Mouse (Mus musculus): ENCODE data around the gene Ifngr2. TPM values are rescaled to one million over a fixed set of nuclear protein-coding genes. Genes with fewer than 3 reads are reported as not detected.

Gene Ifngr2
- polyA plus RNA-seq, 1 experiment from 2014 or later = 36.7 TPM

GRCm38 (mm10) chr16:91585617-91586016, 38.7 kb downstream of the Ifngr2 start:
- Histone ChIP-seq H3K4me1 (replicated peaks) (no peaks in the 10 kb centered on the region), H3K27me3 (ENCODE audit: insufficient read depth, poor library complexity, severe bottlenecking) (no peaks in the 10 kb centered on the region), H3K9me3 (no peaks in the 10 kb centered on the region), H3K27ac (no peak overlapping the region), H3K4me3 (no peak overlapping the region), H3K36me3 (peaks cover 39% of the 10 kb centered on the region)
- WGBS = 91% methylated on average over 5 of the region's 5 CpGs
- DNase-seq (ENCODE audit: low spot score) = no peak

- Histone ChIP-seq H3K27ac (no peak overlapping the region), H3K4me1 (replicated peaks) (no peaks in the 10 kb centered on the region), H3K9me3 (no peaks in the 10 kb centered on the region), H3K27me3 (ENCODE audit: insufficient read depth, poor library complexity, severe bottlenecking) (no peaks in the 10 kb centered on the region), H3K4me3 (no peak overlapping the region), H3K36me3 (peaks cover 33% of the 10 kb centered on the region)
- no peak for DNase-seq (ENCODE audit: low spot score)
- WGBS = 91% methylated on average over 6 of the region's 6 CpGs
Measured at GRCm38 (mm10) chr16:91586244-91586643, 39.4 kb downstream of the Ifngr2 start.

GRCm38 (mm10) chr16:91587730-91588453, 41.0 kb downstream of the Ifngr2 start:
- Histone ChIP-seq H3K27ac (no peak overlapping the region), H3K4me1 (replicated peaks) (peaks cover 9% of the 10 kb centered on the region; the same call in 1 of the 2 replicates), H3K27me3 (ENCODE audit: insufficient read depth, poor library complexity, severe bottlenecking) (no peaks in the 10 kb centered on the region), H3K9me3 (no peaks in the 10 kb centered on the region), H3K4me3 (no peak overlapping the region), H3K36me3 (peaks cover 37% of the 10 kb centered on the region)
- no peak for DNase-seq (ENCODE audit: low spot score)
- 63% methylated on average over 6 of the region's 6 CpGs for whole genome bisulfite sequencing

GRCm38 (mm10) chr16:91588703-91589102, 41.8 kb downstream of the Ifngr2 start:
- no peak for DNase-seq (ENCODE audit: low spot score)
- no peaks in the 10 kb centered on the region for H3K27me3 ChIP-seq (ENCODE audit: insufficient read depth, poor library complexity, severe bottlenecking)

GRCm38 (mm10) chr16:91592162-91592561, 45.3 kb downstream of the Ifngr2 start:
- H3K4me1 ChIP-seq (replicated peaks) = peaks cover 18% of the 10 kb centered on the region
- H3K27ac ChIP-seq = 0 out of 2 replicates have a peak overlapping the region, but pooled peaks have one; percentile 41
- peaks cover 17% of the 10 kb centered on the region; the same call in 1 of the 2 replicates for H3K27me3 ChIP-seq (ENCODE audit: insufficient read depth, poor library complexity, severe bottlenecking)
- no peaks in the 10 kb centered on the region for H3K9me3 ChIP-seq
- WGBS = 74% methylated on average over 8 of the region's 8 CpGs
- H3K4me3 ChIP-seq = no peak overlapping the region
- H3K36me3 ChIP-seq = peaks cover 15% of the 10 kb centered on the region
- DNase-seq (ENCODE audit: low spot score) = no peak

More at GRCm38 (mm10) chr16:91588703-91589102, 41.8 kb downstream of the Ifngr2 start:
- Histone ChIP-seq H3K4me1 (replicated peaks) (peaks cover 9% of the 10 kb centered on the region; the same call in 1 of the 2 replicates), H3K27ac (no peak overlapping the region), H3K4me3 (no peak overlapping the region), H3K36me3 (peaks cover 36% of the 10 kb centered on the region), H3K9me3 (no peaks in the 10 kb centered on the region)
- WGBS = 87% methylated on average over 3 of the region's 3 CpGs

GRCm38 (mm10) chr16:91593262-91593661, 46.4 kb downstream of the Ifngr2 start:
- Histone ChIP-seq H3K4me1 (replicated peaks) (peaks cover 21% of the 10 kb centered on the region), H3K4me3 (no peak overlapping the region), H3K9me3 (no peaks in the 10 kb centered on the region), H3K36me3 (peaks cover 15% of the 10 kb centered on the region), H3K27me3 (ENCODE audit: insufficient read depth, poor library complexity, severe bottlenecking) (peaks cover 21% of the 10 kb centered on the region), H3K27ac (no peak overlapping the region)
- DNase-seq (ENCODE audit: low spot score) = no peak
- WGBS = 81% methylated on average over 3 of the region's 3 CpGs

GRCm38 (mm10) chr16:91595076-91595475, 48.2 kb downstream of the Ifngr2 start:
- WGBS = 85% methylated on average over 6 of the region's 6 CpGs
- Histone ChIP-seq H3K36me3 (peaks cover 15% of the 10 kb centered on the region), H3K9me3 (no peaks in the 10 kb centered on the region), H3K27ac (no peak overlapping the region), H3K27me3 (ENCODE audit: insufficient read depth, poor library complexity, severe bottlenecking) (peaks cover 36% of the 10 kb centered on the region), H3K4me1 (replicated peaks) (peaks cover 21% of the 10 kb centered on the region), H3K4me3 (no peak overlapping the region)
- DNase-seq (ENCODE audit: low spot score) = no peak

GRCm38 (mm10) chr16:91596397-91596778, 49.5 kb downstream of the Ifngr2 start:
- Histone ChIP-seq H3K27me3 (ENCODE audit: insufficient read depth, poor library complexity, severe bottlenecking) (peaks cover 39% of the 10 kb centered on the region), H3K4me3 (peak overlapping the region; percentile 80), H3K4me1 (replicated peaks) (peaks cover 21% of the 10 kb centered on the region), H3K9me3 (no peaks in the 10 kb centered on the region), H3K36me3 (peaks cover 15% of the 10 kb centered on the region), H3K27ac (no peak overlapping the region)
- WGBS = 25% methylated on average over 9 of the region's 9 CpGs
- no peak for DNase-seq (ENCODE audit: low spot score)

GRCm38 (mm10) chr16:91596779-91597671, 50.2 kb downstream of the Ifngr2 start:
- H3K27me3 ChIP-seq (ENCODE audit: insufficient read depth, poor library complexity, severe bottlenecking) = peaks cover 39% of the 10 kb centered on the region
- peaks cover 11% of the 10 kb centered on the region for H3K36me3 ChIP-seq
- peak overlapping the region; percentile 80 for H3K4me3 ChIP-seq
- H3K27ac ChIP-seq = peak overlapping the region; percentile 85
- H3K9me3 ChIP-seq = no peaks in the 10 kb centered on the region
- DNase-seq (ENCODE audit: low spot score) = no peak
- WGBS = under 1% methylated on average over 75 of the region's 75 CpGs
- peaks cover 16% of the 10 kb centered on the region for H3K4me1 ChIP-seq (replicated peaks)

GRCm38 (mm10) chr16:91597672-91598010, 50.8 kb downstream of the Ifngr2 start, which contains the start of gene Tmem50b:
Gene Tmem50b, minus strand, starts transcription at chr16:91597800.
- peak within 1 kb of the TSS; percentile 80 for H3K4me3 ChIP-seq
- H3K36me3 ChIP-seq = peaks cover 5% of the 10 kb centered on the region; the same call in 1 of the 2 replicates
- peak within 1 kb of the TSS; percentile 85 for H3K27ac ChIP-seq
- H3K27me3 ChIP-seq (ENCODE audit: insufficient read depth, poor library complexity, severe bottlenecking) = peaks cover 39% of the 10 kb centered on the region
- H3K9me3 ChIP-seq = no peaks in the 10 kb centered on the region
- peak; percentile 98 for DNase-seq (ENCODE audit: low spot score)
- WGBS = under 1% methylated on average over 34 of the region's 34 CpGs
- H3K4me1 ChIP-seq (replicated peaks) = peaks cover 12% of the 10 kb centered on the region

- Histone ChIP-seq H3K4me3 (no peak overlapping the region), H3K36me3 (no peaks in the 10 kb centered on the region), H3K27ac (no peak overlapping the region), H3K27me3 (ENCODE audit: insufficient read depth, poor library complexity, severe bottlenecking) (peaks cover 39% of the 10 kb centered on the region), H3K9me3 (no peaks in the 10 kb centered on the region), H3K4me1 (replicated peaks) (peaks cover 12% of the 10 kb centered on the region)
- no peak for DNase-seq (ENCODE audit: low spot score)
Measured at GRCm38 (mm10) chr16:91599242-91599641, 52.4 kb downstream of the Ifngr2 start.

- DNase-seq (ENCODE audit: low spot score) = no peak
- Histone ChIP-seq H3K4me1 (replicated peaks) (peaks cover 12% of the 10 kb centered on the region), H3K36me3 (no peaks in the 10 kb centered on the region), H3K9me3 (no peaks in the 10 kb centered on the region), H3K4me3 (no peak overlapping the region), H3K27ac (no peak overlapping the region), H3K27me3 (ENCODE audit: insufficient read depth, poor library complexity, severe bottlenecking) (peaks cover 29% of the 10 kb centered on the region)
- 84% methylated on average over 4 of the region's 4 CpGs for WGBS
Measured at GRCm38 (mm10) chr16:91601081-91601480, 54.2 kb downstream of the Ifngr2 start.

GRCm38 (mm10) chr16:91601693-91602092, 54.8 kb downstream of the Ifngr2 start:
- no peak for DNase-seq (ENCODE audit: low spot score)
- 83% methylated on average over 9 of the region's 9 CpGs for WGBS
- no peaks in the 10 kb centered on the region for H3K36me3 ChIP-seq
- no peak overlapping the region for H3K4me3 ChIP-seq
- H3K4me1 ChIP-seq (replicated peaks) = peaks cover 7% of the 10 kb centered on the region
- H3K9me3 ChIP-seq = no peaks in the 10 kb centered on the region
- peaks cover 23% of the 10 kb centered on the region for H3K27me3 ChIP-seq (ENCODE audit: insufficient read depth, poor library complexity, severe bottlenecking)
- no peak overlapping the region for H3K27ac ChIP-seq

Measured in hindbrain, embryonic 10.5 days (tissue).